Mouse (Mus musculus): Measurements from ENCODE around the gene Sh3pxd2a.

GRCm38 (mm10) chr19:47279372-47279771 lies 184.8 kb downstream of the Sh3pxd2a start:
- TF ChIP-seq CTCF (conservative IDR thresholded peaks at IDR 0.05; ENCODE audit: insufficient read depth, insufficient read length, low read depth, low read length): no peak
- no peak for TF ChIP-seq POLR2A (IDR thresholded peaks at IDR 0.05; ENCODE audit: low read depth, low read length)
